Mouse (Mus musculus): ENCODE measurements around the gene Gm28041.
"Not testable (repeated sequence)": the region's sequence is repeated elsewhere in the genome, so short reads cannot be mapped to it uniquely, and the experiment has no call there.

Gene Gm28041

GRCm38 (mm10) chr13:67375050-67375911, at the start of gene Gm28041, which contains the start of gene Zfp456:
Gm28041 (minus strand) TSS chr13:67375733.
Zfp456 (minus strand) TSS chr13:67375810.
- in situ Hi-C loops (cut with MboI, MseI): loop anchor here (5.0 to 10.0 kb wide), 3 partner anchors 72 to 1210 kb away; partner anchors contain the start of genes Fastkd3 (in 1 of the 2) and Mtrr (in 1 of the 2)

GRCm38 (mm10) chr13:67422532-67422931, 47.0 kb upstream of the Gm28041 start:
- in situ Hi-C loops (cut with MboI, MseI): not testable (repeated sequence)

- in situ Hi-C loops (cut with MboI, MseI): no loop called here
Measured at GRCm38 (mm10) chr13:67421207-67421857, 45.8 kb upstream of the Gm28041 start, which contains the start of gene Zfp459. Zfp459 (minus strand) TSS chr13:67421418.

- in situ Hi-C loops (cut with MboI, MseI): no loop called here
Measured at GRCm38 (mm10) chr13:67420558-67421206, 45.1 kb upstream of the Gm28041 start.

- in situ Hi-C loops (cut with MboI, MseI): no loop called here
Measured at GRCm38 (mm10) chr13:67416811-67417210, 41.3 kb upstream of the Gm28041 start.

GRCm38 (mm10) chr13:67415759-67416158, 40.2 kb upstream of the Gm28041 start:
- in situ Hi-C loops (cut with MboI, MseI): no loop called here

GRCm38 (mm10) chr13:67413634-67414033, 38.1 kb upstream of the Gm28041 start:
- in situ Hi-C loops (cut with MboI, MseI): not testable (repeated sequence)

- in situ Hi-C loops (cut with MboI, MseI): not testable (repeated sequence)
Measured at GRCm38 (mm10) chr13:67399183-67399903, 23.8 kb upstream of the Gm28041 start, which contains the start of gene Zfp429. Zfp429 (minus strand) TSS chr13:67399819.

GRCm38 (mm10) chr13:67376255-67376654, 722 bp upstream of the Gm28041 start:
- in situ Hi-C loops (cut with MboI, MseI): loop anchor here (5.0 to 10.0 kb wide), 3 partner anchors 71 to 1209 kb away; partner anchors contain the start of genes Fastkd3 (in 1 of the 2) and Mtrr (in 1 of the 2)

- in situ Hi-C loops (cut with MboI, MseI): no loop called here
Measured at GRCm38 (mm10) chr13:67360131-67360744, 15.3 kb downstream of the Gm28041 start, which contains the start of the genes Gm28044 and Zfp953. Gm28044 (minus strand) TSS chr13:67360536. Zfp953 (minus strand) TSS chr13:67360605.

- in situ Hi-C loops (cut with MboI, MseI): no loop called here
Measured at GRCm38 (mm10) chr13:67351854-67352253, 23.7 kb downstream of the Gm28041 start.

- in situ Hi-C loops (cut with MboI, MseI): no loop called here
Measured at GRCm38 (mm10) chr13:67343422-67343821, 32.1 kb downstream of the Gm28041 start.

- in situ Hi-C loops (cut with MboI, MseI): no loop called here
Measured at GRCm38 (mm10) chr13:67332877-67333276, 42.7 kb downstream of the Gm28041 start.

- in situ Hi-C loops (cut with MboI, MseI): no loop called here
Measured at GRCm38 (mm10) chr13:67332019-67332724, 43.4 kb downstream of the Gm28041 start, which contains the start of gene Zfp595. Zfp595 (minus strand) TSS chr13:67332570.

- in situ Hi-C loops (cut with MboI, MseI): loop anchor here in 1 of 2 experiments (5.0 to 10.0 kb wide), 2 partner anchors 39 to 182 kb away; partner anchors contain the start of gene Zfp759
Measured at GRCm38 (mm10) chr13:67306718-67307117, 68.8 kb downstream of the Gm28041 start.

- in situ Hi-C loops (cut with MboI, MseI): loop anchor here in 1 of 2 experiments (5.0 to 10.0 kb wide), 2 partner anchors 39 to 181 kb away; partner anchors contain the start of gene Zfp759
Measured at GRCm38 (mm10) chr13:67305822-67306672, 69.5 kb downstream of the Gm28041 start, which contains the start of gene Zfp457. Zfp457 (minus strand) TSS chr13:67306485.
